Mouse (Mus musculus) cerebellum, postnatal 10 days (tissue): ENCODE measurements around the gene Abraxas2.

ENCODE experiments used
- DNase-seq, 2 experiments: peaks; one replicate each; pipeline ENCODE4 v3.0.0; 2021; ENCODE audit warnings: mixed read lengths in 2 of 2

The Abraxas2 gene

GRCm38 (mm10) chr7:132856083-132856482 lies 2.9 kb upstream of the Abraxas2 start:
- DNase-seq = no peak

GRCm38 (mm10) chr7:132858043-132858608 lies 899 bp upstream of the Abraxas2 start:
- peak; percentile 22 to 31 for DNase-seq

GRCm38 (mm10) chr7:132866316-132866715 lies 7.3 kb downstream of the Abraxas2 start:
- DNase-seq = no peak

- no peak for DNase-seq
Observed at GRCm38 (mm10) chr7:132873043-132873442, 14.0 kb downstream of the Abraxas2 start.

GRCm38 (mm10) chr7:132875391-132876086 lies 16.5 kb downstream of the Abraxas2 start:
- no peak for DNase-seq

GRCm38 (mm10) chr7:132880276-132880675 lies 21.3 kb downstream of the Abraxas2 start:
- DNase-seq = no peak

- DNase-seq = no peak
Observed at GRCm38 (mm10) chr7:132882343-132882742, 23.3 kb downstream of the Abraxas2 start.

- DNase-seq = peak; percentile 53 to 54
Observed at GRCm38 (mm10) chr7:132884031-132884430, 25.0 kb downstream of the Abraxas2 start.

- DNase-seq = no peak
Observed at GRCm38 (mm10) chr7:132887019-132887804, 28.2 kb downstream of the Abraxas2 start.

GRCm38 (mm10) chr7:132888052-132888451 lies 29.0 kb downstream of the Abraxas2 start:
- DNase-seq = no peak

- DNase-seq = no peak
Observed at GRCm38 (mm10) chr7:132888518-132889249, 29.7 kb downstream of the Abraxas2 start.

GRCm38 (mm10) chr7:132889691-132890090 lies 30.7 kb downstream of the Abraxas2 start:
- no peak for DNase-seq

GRCm38 (mm10) chr7:132890201-132890600 lies 31.2 kb downstream of the Abraxas2 start:
- no peak for DNase-seq

- peak; percentile 87 to 88 for DNase-seq
Observed at GRCm38 (mm10) chr7:132891561-132892310, 32.7 kb downstream of the Abraxas2 start.

- DNase-seq = peak; percentile 88 to 91
Observed at GRCm38 (mm10) chr7:132892311-132892661, 33.3 kb downstream of the Abraxas2 start.

GRCm38 (mm10) chr7:132892806-132893205 lies 33.8 kb downstream of the Abraxas2 start:
- DNase-seq = no peak

- no peak for DNase-seq
Observed at GRCm38 (mm10) chr7:132893336-132893735, 34.3 kb downstream of the Abraxas2 start.

- DNase-seq = peak; percentile 78 to 81
Observed at GRCm38 (mm10) chr7:132894841-132895555, 36.0 kb downstream of the Abraxas2 start.

- DNase-seq = peak; percentile 39 to 62
Observed at GRCm38 (mm10) chr7:132896206-132896815, 37.3 kb downstream of the Abraxas2 start.

GRCm38 (mm10) chr7:132897258-132897657 lies 38.2 kb downstream of the Abraxas2 start:
- DNase-seq = no peak

GRCm38 (mm10) chr7:132898234-132898633 lies 39.2 kb downstream of the Abraxas2 start:
- peak in 1 of 2 experiments; percentile 57 for DNase-seq
